Mouse (Mus musculus): Measurements from ENCODE around the gene Tbc1d8.

DNA sequence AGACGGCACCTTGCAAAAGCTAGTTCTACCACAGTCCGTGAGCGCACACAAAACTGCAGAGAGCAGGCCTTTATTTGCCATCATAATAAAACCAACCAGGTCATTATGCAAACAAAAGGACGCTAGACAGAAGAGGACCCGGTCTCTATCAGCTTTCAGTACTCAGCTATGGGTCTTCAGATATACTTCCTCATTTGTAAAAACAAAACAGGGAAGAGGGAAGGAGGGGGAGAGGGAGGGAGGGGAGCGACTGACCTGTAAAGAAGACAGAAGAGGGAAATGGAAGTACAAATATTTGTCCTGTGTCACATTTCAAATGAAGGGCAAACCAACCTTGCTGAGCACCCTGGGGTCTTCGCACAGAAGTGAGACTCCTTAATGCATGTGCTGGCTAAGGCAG, 69.9 kb downstream of the Tbc1d8 start:
- TF ChIP-seq CTCF (IDR thresholded peaks at IDR 0.05; ENCODE audit: low read depth) (no peak), EP300 (IDR thresholded peaks at IDR 0.05; ENCODE audit: low read depth) (no peak)
